Comparison of ENCODE assay signal across 8 mouse cellular contexts in genomic region chr2:5951621-5952211, GRCm38 (mm10). TPM values are rescaled to one million over a fixed set of nuclear protein-coding genes. Genes with fewer than 3 reads are reported as not detected.
DNase-seq lines count a peak whose midpoint lies in the region; ATAC-seq and TF ChIP-seq lines count a peak whose summit lies in the region.

No protein-coding gene starts in this region.

- TF ChIP-seq EP300 in CH12.LX (IDR thresholded peaks at IDR 0.05; ENCODE audit: low read length) = no peak

- H3K4me2 ChIP-seq in heart, embryonic 16.5 days (ENCODE audit: low read depth, low read length) = peak overlapping the region; percentile 96
- H3K4me2 ChIP-seq in CH12.LX (ENCODE audit: insufficient read depth, low read depth, poor library complexity, severe bottlenecking) = peak overlapping the region; percentile 89; the same call in 1 of the 2 replicates
- H3K4me2 ChIP-seq in liver, embryonic 15.5 days = peak overlapping the region; percentile 81

- dilution Hi-C loops in CH12.LX (cut with MboI; ENCODE audit: extremely low pct_ligation_motif_present, extremely low pct_unique_long_range_greater_than_20kb, low sequenced_read_pairs) = no loop called here

- whole genome bisulfite sequencing in heart, embryonic 16.5 days = under 1% methylated on average over 46 of the region's 46 CpGs
- WGBS in bone marrow, adult 2 months = under 1% methylated on average over 46 of the region's 46 CpGs
- WGBS in liver, embryonic 15.5 days (ENCODE audit: insufficient replicate concordance) = under 1% methylated on average over 46 of the region's 46 CpGs

- H3K36me3 ChIP-seq in heart, embryonic 16.5 days (ENCODE audit: control insufficient read depth, insufficient read depth) = no peaks in the 10 kb centered on the region
- H3K36me3 ChIP-seq in CH12.LX (replicated peaks in 1 of 2; ENCODE audit: control insufficient read depth in 1 of 2, insufficient read depth in 1 of 2, low read length in 1 of 2) = peaks cover 0 to 9% of the 10 kb centered on the region in 2 experiments
- H3K36me3 ChIP-seq in liver, embryonic 15.5 days (replicated peaks) = 0 out of 2 replicates have a peak, but pooled peaks cover 3% of the 10 kb centered on the region

- no peaks in the 10 kb centered on the region for H3K9me3 ChIP-seq in heart, embryonic 16.5 days (replicated peaks; ENCODE audit: control insufficient read depth, low read length)
- H3K9me3 ChIP-seq in CH12.LX (replicated peaks; ENCODE audit: low read length) = no peaks in the 10 kb centered on the region
- no peaks in the 10 kb centered on the region for H3K9me3 ChIP-seq in liver, embryonic 15.5 days (replicated peaks)

- H3K27ac ChIP-seq in heart, embryonic 16.5 days (ENCODE audit: low read length) = peak overlapping the region; percentile 92
- H3K27ac ChIP-seq in CH12.LX (ENCODE audit: insufficient read depth, low read depth) = peak overlapping the region; percentile 34
- peak overlapping the region; percentile 93 for H3K27ac ChIP-seq in bone marrow, adult 2 months (ENCODE audit: control insufficient read depth, insufficient read depth, low read depth, low read length, poor library complexity)
- peak overlapping the region; percentile 90 for H3K27ac ChIP-seq in liver, embryonic 15.5 days (replicated peaks)

- in situ Hi-C loops in CH12.LX (cut with MboI; ENCODE audit: low pct_ligation_motif_present, low pct_unique_long_range_greater_than_20kb, low sequenced_read_pairs) = no loop called here

- H3K79me2 ChIP-seq in CH12.LX (replicated peaks; ENCODE audit: control insufficient read depth, extremely low read depth, insufficient read depth, poor library complexity, severe bottlenecking) = peaks cover 40% of the 10 kb centered on the region

- no peak for TF ChIP-seq RAD21 in CH12.LX (IDR thresholded peaks at IDR 0.05; ENCODE audit: low read depth, low read length)

- H3K4me3 ChIP-seq in heart, embryonic 16.5 days (ENCODE audit: low read length) = peak overlapping the region; percentile 100
- peak overlapping the region; percentile 95 to 97 (median 96) for H3K4me3 ChIP-seq in CH12.LX (replicated peaks in 1 of 3; ENCODE audit: low read depth in 2 of 3, low read length in 2 of 3, poor library complexity in 1 of 3)
- peak overlapping the region; percentile 99 for H3K4me3 ChIP-seq in bone marrow, adult 2 months (replicated peaks; ENCODE audit: control insufficient read depth, low read depth, low read length)
- H3K4me3 ChIP-seq in liver, embryonic 15.5 days (replicated peaks) = peak overlapping the region; percentile 100

- peak; percentile 52 for ATAC-seq in heart, embryonic 16.5 days (replicated peaks; ENCODE audit: extremely low read depth, insufficient read depth, low FRiP score)
- peak; percentile 46 to 68; a peak in 3 of 4 replicates for ATAC-seq in hematopoietic stem cell, adult 5-6 weeks (replicated peaks in 1 of 2; ENCODE audit: insufficient read depth in 1 of 2, low FRiP score in 2 of 2, low TSS enrichment in 1 of 2, low read depth in 1 of 2, poor library complexity in 2 of 2, severe bottlenecking in 2 of 2)
- ATAC-seq in liver, embryonic 15.5 days (ENCODE audit: insufficient read depth) = peak; percentile 53
- peak; percentile 17; the same call in 1 of the 2 replicates for ATAC-seq in neutrophil, adult 5-6 weeks (ENCODE audit: extremely low read depth, insufficient number of reproducible peaks, low FRiP score, poor library complexity, severe bottlenecking)

- peaks cover 9% of the 10 kb centered on the region for H3K4me1 ChIP-seq in heart, embryonic 16.5 days (ENCODE audit: control insufficient read depth, insufficient read depth, low read length)
- peaks cover 2 to 23% of the 10 kb centered on the region in 2 experiments; a peak in 1 of 4 replicates for H3K4me1 ChIP-seq in CH12.LX (ENCODE audit: control insufficient read depth in 1 of 2, insufficient read depth in 2 of 2)
- H3K4me1 ChIP-seq in bone marrow, adult 2 months (ENCODE audit: control insufficient read depth, insufficient read depth, low read length) = no peaks in the 10 kb centered on the region; the same call in 1 of the 2 replicates
- peaks cover 24% of the 10 kb centered on the region for H3K4me1 ChIP-seq in liver, embryonic 15.5 days (replicated peaks)

- TF ChIP-seq CTCF in CH12.LX (conservative IDR thresholded peaks at IDR 0.05 in 1 of 2, IDR thresholded peaks at IDR 0.05 in 1 of 2; ENCODE audit: low read depth in 2 of 2, low read length in 2 of 2) = no peak
- TF ChIP-seq CTCF in bone marrow, adult 2 months (IDR thresholded peaks at IDR 0.05; ENCODE audit: control insufficient read depth, insufficient read depth, low read length) = no peak

- H3K27me3 ChIP-seq in heart, embryonic 16.5 days (ENCODE audit: control insufficient read depth, insufficient read depth, low read length) = no peaks in the 10 kb centered on the region
- no peaks in the 10 kb centered on the region for H3K27me3 ChIP-seq in CH12.LX (replicated peaks)
- no peaks in the 10 kb centered on the region for H3K27me3 ChIP-seq in liver, embryonic 15.5 days

- DNase-seq in heart, adult 18-20 months = no peak
- DNase-seq in CH12.LX (ENCODE audit: extremely low read depth) = peak; percentile 38
- no peak for DNase-seq in gastrocnemius, adult 8-10 months (ENCODE audit: low spot score in 2 of 2)

- peak overlapping the region; percentile 98 for H3K9ac ChIP-seq in heart, embryonic 16.5 days (ENCODE audit: low read length)
- peak overlapping the region; percentile 93 for H3K9ac ChIP-seq in CH12.LX (ENCODE audit: insufficient read depth, low read depth)
- peak overlapping the region; percentile 97 for H3K9ac ChIP-seq in liver, embryonic 15.5 days

- no peak; the same call in 1 of the 2 replicates for TF ChIP-seq POLR2A in CH12.LX (IDR thresholded peaks at IDR 0.05; ENCODE audit: low read depth, low read length)
- no peak for TF ChIP-seq POLR2A in bone marrow, adult 2 months (IDR thresholded peaks at IDR 0.05; ENCODE audit: borderline replicate concordance, control insufficient read depth, low read depth, low read length)

TF ChIP-seq in CH12.LX, 34 proteins besides CTCF, POLR2A, EP300 and RAD21:
- TF ChIP-seq MAX (IDR thresholded peaks at IDR 0.05; ENCODE audit: low read length) (no peak), PAX5 (IDR thresholded peaks at IDR 0.05; ENCODE audit: low read length) (no peak), ETS1 (conservative IDR thresholded peaks at IDR 0.05; ENCODE audit: low read depth, low read length) (no peak), TCF12 (IDR thresholded peaks at IDR 0.05; ENCODE audit: low read depth, low read length) (0 out of 2 replicates have a peak, but pooled peaks have one; percentile 8), NELFE (IDR thresholded peaks at IDR 0.05; ENCODE audit: low read depth, low read length) (0 out of 2 replicates have a peak, but pooled peaks have one; percentile 34), JUN (IDR thresholded peaks at IDR 0.05; ENCODE audit: insufficient read depth, low read depth, low read length) (no peak), UBTF (IDR thresholded peaks at IDR 0.05; ENCODE audit: low read depth, low read length) (peak; percentile 81), SIN3A (IDR thresholded peaks at IDR 0.05; ENCODE audit: low read length) (peak; percentile 51), CHD1 (IDR thresholded peaks at IDR 0.05; ENCODE audit: low read depth, low read length) (peak; percentile 63; the same call in 1 of the 2 replicates), CHD2 (IDR thresholded peaks at IDR 0.05; ENCODE audit: low read length) (no peak)
TF ChIP-seq in CH12.LX: peak in this region for 5.

RNA-seq across cellular contexts. Expression of gene Upf2, which starts 0.4 kb away (rescaled TPM):
- polyA plus RNA-seq in heart, embryonic 16.5 days (2015; fragmentation: Nextera tagmentation; extraction: Ambion mirVana) = 5.8 and 6.1 TPM in 2 replicates
- total RNA-seq in heart, adult 18-20 months (2021) = 10 to 100 TPM; 19.4 to 20.5 TPM
- 9.3 and 11.7 TPM in 2 replicates for total RNA-seq in CH12.LX (2012; rRNA removed)
- total RNA-seq in CH12.LX (2014; rRNA removed) = 11.8 and 13.4 TPM in 2 replicates
- polyA plus RNA-seq in CH12.LX (2012; ENCODE audit: insufficient read length, low read depth) = 27.0 and 30.4 TPM in 2 replicates
- polyA plus RNA-seq in bone marrow, adult 2 months (2011; ENCODE audit: insufficient read depth, insufficient read length, low replicate concordance, missing spikeins) = 12.4 and 20.0 TPM in 2 replicates
- 46.3 and 59.5 TPM in 2 replicates for total RNA-seq in hematopoietic stem cell, adult 5-6 weeks (2017)
- 3.7 TPM in 2 replicates for polyA plus RNA-seq in liver, embryonic 15.5 days (2015; fragmentation: Nextera tagmentation; extraction: Ambion mirVana)
- 62.4 and 76.5 TPM in 2 replicates for total RNA-seq in neutrophil, adult 5-6 weeks (2017)
- total RNA-seq in gastrocnemius, adult 8-10 months (2022) = 10 to 100 TPM; 26.7 to 39.3 (median 31.9) TPM

RNA-seq across cellular contexts. Expression of gene Dhtkd1, which starts 9.1 kb away (rescaled TPM):
- 2.1 and 2.2 TPM in 2 replicates for polyA plus RNA-seq in heart, embryonic 16.5 days (2015; fragmentation: Nextera tagmentation; extraction: Ambion mirVana)
- total RNA-seq in heart, adult 18-20 months (2021) = 1 to 10 TPM; 4.2 to 5.1 TPM
- total RNA-seq in CH12.LX (2012; rRNA removed) (0.21 and 0.38 TPM in 2 replicates), CH12.LX (2014; rRNA removed) (0.11 and 0.35 TPM in 2 replicates)
- polyA plus RNA-seq in CH12.LX (2012; ENCODE audit: insufficient read length, low read depth) = 0.15 and 0.17 TPM in 2 replicates
- 1.7 and 1.9 TPM in 2 replicates for polyA plus RNA-seq in bone marrow, adult 2 months (2011; ENCODE audit: insufficient read depth, insufficient read length, low replicate concordance, missing spikeins)
- 0.69 and 0.89 TPM in 2 replicates for total RNA-seq in hematopoietic stem cell, adult 5-6 weeks (2017)
- polyA plus RNA-seq in liver, embryonic 15.5 days (2015; fragmentation: Nextera tagmentation; extraction: Ambion mirVana) = 3.5 and 4.0 TPM in 2 replicates
- total RNA-seq in neutrophil, adult 5-6 weeks (2017) = 0.35 and 0.37 TPM in 2 replicates
- total RNA-seq in gastrocnemius, adult 8-10 months (2022) = 1 to 10 TPM; 1.2 to 4.9 (median 3.1) TPM

RNA-seq across cellular contexts. Expression of gene Sec61a2, which starts 56.5 kb away (rescaled TPM):
- 48.0 and 48.3 TPM in 2 replicates for polyA plus RNA-seq in heart, embryonic 16.5 days (2015; fragmentation: Nextera tagmentation; extraction: Ambion mirVana)
- total RNA-seq in heart, adult 18-20 months (2021) = 10 to 100 TPM; 10.2 to 11.0 TPM
- total RNA-seq in CH12.LX (2012; rRNA removed) (20.8 and 23.3 TPM in 2 replicates), CH12.LX (2014; rRNA removed) (44.6 and 53.8 TPM in 2 replicates)
- 46.2 and 53.5 TPM in 2 replicates for polyA plus RNA-seq in CH12.LX (2012; ENCODE audit: insufficient read length, low read depth)
- polyA plus RNA-seq in bone marrow, adult 2 months (2011; ENCODE audit: insufficient read depth, insufficient read length, low replicate concordance, missing spikeins) = 10.1 and 12.4 TPM in 2 replicates
- total RNA-seq in hematopoietic stem cell, adult 5-6 weeks (2017) = 23.4 and 24.8 TPM in 2 replicates
- polyA plus RNA-seq in liver, embryonic 15.5 days (2015; fragmentation: Nextera tagmentation; extraction: Ambion mirVana) = 11.6 and 13.1 TPM in 2 replicates
- 13.0 and 16.5 TPM in 2 replicates for total RNA-seq in neutrophil, adult 5-6 weeks (2017)
- total RNA-seq in gastrocnemius, adult 8-10 months (2022) = 10 to 100 TPM; 30.9 to 34.1 (median 33.6) TPM

Comparison
In these comparisons a context has a peak if more than half of its experiments do, and no peak if none do; other contexts are left out.
1. H3K27ac ChIP-seq: peak in every context shown above with its lines; median percentile 93 in bone marrow, adult 2 months; 92 in heart, embryonic 16.5 days; 90 in liver, embryonic 15.5 days; 34 in CH12.LX.